ENCODE assay signal across 15 mouse cellular contexts in the genomic region with DNA sequence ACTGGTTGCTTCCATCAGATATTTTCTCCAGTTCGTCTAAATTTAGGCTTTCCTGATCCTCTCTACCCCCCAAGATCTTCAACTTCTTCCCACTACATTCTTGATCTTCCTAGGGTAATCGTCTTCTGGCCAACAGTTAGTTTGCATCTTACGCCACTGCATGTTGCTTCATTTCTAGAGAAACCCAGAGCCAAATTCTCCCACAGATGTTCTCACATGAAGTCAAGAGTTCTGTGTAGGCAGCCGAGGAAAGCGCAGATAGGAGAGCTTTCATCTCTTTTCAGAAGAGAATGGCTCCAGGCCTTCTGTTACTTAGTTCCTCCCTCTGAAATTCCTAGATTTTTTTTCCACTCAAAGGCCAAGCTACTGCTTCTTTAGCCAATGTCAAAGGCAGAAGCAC.
DNase-seq lines count a peak whose midpoint lies in the region; ATAC-seq and TF ChIP-seq lines count a peak whose summit lies in the region.
"Had no signal": no experiment of that assay in that cellular context is flagged by ENCODE, and none has a peak within 500 bp of the region (broad histone marks: within the 10 kb centered on the region; RNA-seq: fewer than 3 reads in every experiment).

No protein-coding gene starts in this region.

- H3K4me2 ChIP-seq in embryonic facial prominence, embryonic 14.5 days (ENCODE audit: low read depth, low read length), result peak overlapping the region; percentile 41
- H3K4me2 ChIP-seq: hindbrain, embryonic 13.5 days; midbrain, embryonic 13.5 days; stomach, embryonic 15.5 days had no signal

- H3K4me3 ChIP-seq in heart, embryonic 10.5 days, result no peak overlapping the region
- no peak overlapping the region for H3K4me3 ChIP-seq in lung, adult 2 months (replicated peaks; ENCODE audit: extremely low read depth, low read depth, low read length)
- H3K4me3 ChIP-seq in embryonic facial prominence, embryonic 14.5 days (ENCODE audit: low read depth, low read length), result no peak overlapping the region; the same call in 1 of the 2 replicates
- H3K4me3 ChIP-seq: hindbrain, embryonic 13.5 days; midbrain, embryonic 13.5 days; stomach, embryonic 15.5 days had no signal

- no peak overlapping the region for H3K9ac ChIP-seq in embryonic facial prominence, embryonic 14.5 days (ENCODE audit: low read depth, low read length)
- H3K9ac ChIP-seq: hindbrain, embryonic 13.5 days; midbrain, embryonic 13.5 days; stomach, embryonic 15.5 days had no signal

- no peaks in the 10 kb centered on the region for H3K36me3 ChIP-seq in heart, embryonic 10.5 days
- no peaks in the 10 kb centered on the region for H3K36me3 ChIP-seq in embryonic facial prominence, embryonic 14.5 days (ENCODE audit: control insufficient read depth, insufficient read depth, low read length)
- H3K36me3 ChIP-seq: hindbrain, embryonic 13.5 days; midbrain, embryonic 13.5 days; stomach, embryonic 15.5 days had no signal

- no peak for TF ChIP-seq POLR2A in lung, adult 2 months (IDR thresholded peaks at IDR 0.05; ENCODE audit: borderline replicate concordance, extremely low read depth, low read depth, low read length)

- no peak for TF ChIP-seq CTCF in lung, adult 2 months (IDR thresholded peaks at IDR 0.05; ENCODE audit: insufficient read depth, low read length)

- ATAC-seq in embryonic facial prominence, embryonic 14.5 days (ENCODE audit: low read depth), result no peak
- ATAC-seq: forebrain, embryonic 16.5 days; midbrain, embryonic 13.5 days had no signal

- no peaks in the 10 kb centered on the region for H3K27me3 ChIP-seq in heart, embryonic 10.5 days (ENCODE audit: insufficient read depth, poor library complexity, severe bottlenecking)
- H3K27me3 ChIP-seq in embryonic facial prominence, embryonic 14.5 days (replicated peaks; ENCODE audit: control insufficient read depth, insufficient read depth, low read length), result no peaks in the 10 kb centered on the region
- H3K27me3 ChIP-seq: hindbrain, embryonic 13.5 days; midbrain, embryonic 13.5 days; stomach, embryonic 15.5 days had no signal

- no peak overlapping the region for H3K27ac ChIP-seq in heart, embryonic 10.5 days
- peak overlapping the region; percentile 19; the same call in 1 of the 2 replicates for H3K27ac ChIP-seq in embryonic facial prominence, embryonic 14.5 days (replicated peaks; ENCODE audit: low read depth, low read length)
- H3K27ac ChIP-seq: hindbrain, embryonic 13.5 days; midbrain, embryonic 13.5 days; stomach, embryonic 15.5 days had no signal

- no peaks in the 10 kb centered on the region for H3K4me1 ChIP-seq in heart, embryonic 10.5 days
- H3K4me1 ChIP-seq in lung, adult 2 months (ENCODE audit: control insufficient read depth, insufficient read depth, low read length), result no peaks in the 10 kb centered on the region
- peaks cover 13% of the 10 kb centered on the region; the same call in 1 of the 2 replicates for H3K4me1 ChIP-seq in embryonic facial prominence, embryonic 14.5 days (ENCODE audit: control insufficient read depth, insufficient read depth, low read length)
- H3K4me1 ChIP-seq: hindbrain, embryonic 13.5 days; midbrain, embryonic 13.5 days; stomach, embryonic 15.5 days had no signal

- 84% methylated on average over 5 of the region's 5 CpGs for whole genome bisulfite sequencing in heart, embryonic 10.5 days
- 71% methylated on average over 5 of the region's 5 CpGs for WGBS in lung, adult 2 months
- 68% methylated on average over 5 of the region's 5 CpGs for WGBS in embryonic facial prominence, embryonic 14.5 days

- peak; percentile 90 for DNase-seq in heart, adult 11 months
- no peak for DNase-seq in heart, embryonic 10.5 days (ENCODE audit: low spot score)
- peak; percentile 5 for DNase-seq in lung, postnatal 10 days
- no peak for DNase-seq in lung, adult 2 months
- no peak for DNase-seq in embryonic facial prominence, embryonic 14.5 days (ENCODE audit: low spot score)
- DNase-seq in lung, postnatal 36 days, result peak; percentile 38
- DNase-seq in spleen, adult 18-20 months, result no peak
- no peak for DNase-seq in testis, postnatal 10 days (ENCODE audit: low spot score)
- DNase-seq: cerebellum, postnatal 36 days; gastrocnemius, postnatal 25 days; kidney, postnatal 4 days had no signal

- no peaks in the 10 kb centered on the region for H3K9me3 ChIP-seq in heart, embryonic 10.5 days
- no peaks in the 10 kb centered on the region for H3K9me3 ChIP-seq in embryonic facial prominence, embryonic 14.5 days (ENCODE audit: control insufficient read depth, low read length)
- H3K9me3 ChIP-seq: hindbrain, embryonic 13.5 days; midbrain, embryonic 13.5 days; stomach, embryonic 15.5 days had no signal

Comparison
In these comparisons a context has a peak if more than half of its experiments do, and no peak if none do; other contexts are left out.
1. DNase-seq: peak in heart, adult 11 months (single experiment), lung, postnatal 10 days (single experiment) and lung, postnatal 36 days (single experiment); none in heart, embryonic 10.5 days (single experiment), lung, adult 2 months (single experiment), embryonic facial prominence, embryonic 14.5 days (single experiment), spleen, adult 18-20 months (0 of 2) and testis, postnatal 10 days (single experiment).